Mouse (Mus musculus): ENCODE results near the gene Masp1.
A peak's percentile ranks its signal among the peaks of the same experiment; 100 is the strongest.

The Masp1 gene

GRCm38 (mm10) chr16:23520235-23520871, at the start of gene Masp1, which contains the start of gene Rtp4:
TSS of gene Masp1 (minus strand) at chr16:23520815.
TSS of gene Rtp4 (plus strand) at chr16:23520291.
- no peak for DNase-seq

GRCm38 (mm10) chr16:23568369-23568958, 47.8 kb upstream of the Masp1 start:
- no peak for DNase-seq

DNA sequence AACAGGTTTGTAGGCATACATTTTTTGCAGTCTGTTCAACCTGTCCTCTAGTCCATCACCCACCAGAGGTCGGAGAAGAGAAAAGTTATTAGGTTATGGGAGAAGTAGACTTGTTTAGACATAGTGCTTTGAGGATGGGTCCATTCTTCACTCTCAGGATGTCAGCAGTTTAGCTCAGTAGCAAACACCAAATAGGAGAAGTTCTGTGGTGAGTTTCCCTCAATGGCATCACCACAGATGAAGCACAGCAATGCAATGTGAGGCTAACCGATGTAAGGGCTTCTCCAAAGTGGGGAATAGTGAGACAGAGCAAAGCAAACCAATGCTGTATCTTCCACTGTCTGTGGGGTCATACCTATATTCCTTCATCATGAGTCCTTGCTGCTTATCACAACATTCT, 37.1 kb upstream of the Masp1 start:
- no peak for DNase-seq

DNA sequence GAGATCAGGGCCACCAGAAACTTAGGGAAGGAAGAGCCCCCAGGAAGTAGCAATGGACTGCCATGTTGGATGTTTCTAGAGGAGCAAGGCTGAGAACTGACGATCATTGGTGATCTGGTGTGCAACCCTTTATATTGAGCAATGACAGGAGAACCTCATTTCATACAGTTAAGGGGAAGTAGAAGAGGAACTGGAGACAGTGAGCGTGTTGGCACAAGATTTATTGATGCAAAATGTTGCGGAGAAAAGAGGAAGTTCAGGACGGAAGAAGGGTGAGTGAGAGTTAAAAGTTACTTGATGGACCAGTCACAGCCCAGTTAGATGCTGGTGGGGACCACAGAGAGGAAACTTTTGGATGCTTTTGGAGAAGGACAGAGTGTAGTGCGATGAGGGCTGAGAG, 36.6 kb upstream of the Masp1 start:
- DNase-seq = no peak

- no peak for DNase-seq
Observed at GRCm38 (mm10) chr16:23554673-23555072, 34.1 kb upstream of the Masp1 start.

DNA sequence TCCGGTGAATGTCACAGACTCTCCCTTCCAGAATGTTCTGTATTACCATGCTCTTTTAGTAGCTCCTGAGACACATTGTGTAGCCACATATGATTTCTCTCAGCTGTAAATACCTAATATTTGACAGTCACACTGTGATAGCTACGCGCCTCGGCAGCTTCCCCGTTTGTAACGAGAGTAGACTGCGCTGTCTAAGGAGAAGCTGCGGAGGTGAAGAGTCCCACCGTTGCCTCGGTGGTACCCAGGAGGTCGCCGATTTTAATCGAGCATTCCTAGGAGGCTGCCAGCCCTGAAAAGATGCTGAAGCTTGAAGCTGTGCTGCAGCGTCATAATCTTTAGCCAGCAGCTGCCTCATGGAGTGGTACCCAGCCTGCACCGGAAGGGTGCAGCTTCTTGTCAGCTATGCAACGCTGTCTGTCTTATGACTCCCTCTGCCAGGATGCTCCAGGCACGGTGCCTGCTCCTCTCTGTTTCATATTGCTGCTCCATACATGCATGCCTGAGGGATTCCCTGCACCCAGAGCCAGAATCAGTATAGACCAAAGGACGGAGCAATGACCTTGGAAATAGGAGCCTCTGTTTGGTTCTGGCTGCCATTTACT, 30.5 kb upstream of the Masp1 start:
- DNase-seq = no peak

GRCm38 (mm10) chr16:23550346-23550980, 29.8 kb upstream of the Masp1 start:
- DNase-seq = peak; percentile 32 to 37

GRCm38 (mm10) chr16:23547783-23548182, 27.2 kb upstream of the Masp1 start:
- DNase-seq = no peak

DNA sequence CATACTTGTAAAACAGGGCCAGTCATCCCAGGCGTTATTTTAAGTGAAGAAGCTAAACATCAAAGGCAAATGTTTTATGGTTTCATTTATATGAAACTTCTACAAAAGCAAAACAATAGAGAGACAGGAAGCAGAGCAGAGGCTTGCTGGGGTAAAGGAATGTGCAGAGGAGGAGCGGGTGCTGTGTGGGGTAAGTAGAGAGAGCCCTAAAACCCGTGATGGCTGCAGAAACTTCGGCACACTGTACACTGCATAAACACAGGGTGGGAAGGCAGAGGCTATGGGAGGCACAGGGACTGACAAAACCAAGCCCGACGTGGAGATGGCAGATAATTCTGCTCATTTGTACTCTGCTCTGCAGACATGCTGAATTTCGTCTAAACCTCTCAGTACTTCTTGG, 23.7 kb upstream of the Masp1 start:
- DNase-seq = no peak

DNA sequence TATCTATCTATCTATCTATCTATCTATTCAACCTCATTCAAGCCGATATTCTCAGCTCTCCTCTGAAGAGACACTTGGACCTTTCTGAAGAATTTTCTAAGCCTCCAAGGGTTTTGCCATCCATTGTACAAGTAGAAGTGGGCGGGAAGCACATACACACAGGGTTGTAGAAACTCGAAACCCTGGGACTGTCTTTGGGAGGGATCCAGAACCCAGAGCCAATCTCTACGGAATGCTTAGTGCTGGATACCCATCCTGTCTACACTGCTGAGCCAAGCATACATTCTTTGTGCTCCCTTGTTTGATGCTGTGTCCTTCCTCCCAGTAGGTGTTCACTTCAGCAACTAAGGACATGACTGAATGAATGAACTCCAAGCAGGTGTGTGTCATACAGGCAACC, 22.3 kb upstream of the Masp1 start:
- no peak for DNase-seq

DNA sequence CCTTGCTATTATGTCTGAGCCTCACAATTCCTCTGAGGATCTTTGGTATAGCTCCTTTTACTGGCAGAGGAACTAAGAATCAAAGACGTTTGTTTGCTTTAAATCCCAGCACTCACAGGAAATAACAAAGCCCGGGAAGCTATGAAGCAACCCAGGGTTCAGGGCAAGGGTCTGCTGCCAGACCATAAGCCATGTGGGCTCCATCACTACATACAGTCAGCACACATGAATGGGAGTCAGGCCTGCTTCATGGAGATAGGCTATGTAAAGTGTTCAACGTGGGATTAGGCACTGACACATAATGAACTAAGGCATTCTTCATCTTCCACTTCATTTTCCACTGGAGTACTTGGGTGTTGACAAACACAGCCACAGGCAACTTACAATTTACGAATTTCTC, 20.4 kb upstream of the Masp1 start:
- DNase-seq = no peak

GRCm38 (mm10) chr16:23533707-23534106, 13.1 kb upstream of the Masp1 start:
- DNase-seq = no peak

GRCm38 (mm10) chr16:23529186-23529585, 8.6 kb upstream of the Masp1 start:
- no peak for DNase-seq

DNA sequence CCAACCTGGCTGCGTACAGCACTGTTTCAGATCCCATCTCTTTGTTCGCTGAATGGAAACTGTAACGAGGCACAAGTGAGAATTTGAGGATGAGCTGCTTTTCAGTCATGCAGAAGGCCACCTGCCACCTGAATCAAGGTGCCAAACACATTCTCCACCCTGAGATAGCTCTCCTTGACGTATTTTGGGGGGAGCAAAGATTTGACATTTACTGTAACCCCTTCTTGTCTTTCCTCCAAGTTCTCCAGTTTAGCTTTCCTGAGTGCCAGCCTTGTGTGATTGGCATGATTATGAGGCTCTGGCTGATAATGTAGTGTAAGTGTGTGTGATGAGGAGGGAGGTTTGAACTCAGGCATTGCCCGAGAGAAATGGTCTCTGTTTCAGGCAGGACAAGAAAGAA, 1.5 kb upstream of the Masp1 start:
- DNase-seq = no peak

- DNase-seq = no peak
Observed at GRCm38 (mm10) chr16:23521092-23521491, 477 bp upstream of the Masp1 start.

GRCm38 (mm10) chr16:23519771-23520170, 844 bp downstream of the Masp1 start:
- DNase-seq = no peak

DNA sequence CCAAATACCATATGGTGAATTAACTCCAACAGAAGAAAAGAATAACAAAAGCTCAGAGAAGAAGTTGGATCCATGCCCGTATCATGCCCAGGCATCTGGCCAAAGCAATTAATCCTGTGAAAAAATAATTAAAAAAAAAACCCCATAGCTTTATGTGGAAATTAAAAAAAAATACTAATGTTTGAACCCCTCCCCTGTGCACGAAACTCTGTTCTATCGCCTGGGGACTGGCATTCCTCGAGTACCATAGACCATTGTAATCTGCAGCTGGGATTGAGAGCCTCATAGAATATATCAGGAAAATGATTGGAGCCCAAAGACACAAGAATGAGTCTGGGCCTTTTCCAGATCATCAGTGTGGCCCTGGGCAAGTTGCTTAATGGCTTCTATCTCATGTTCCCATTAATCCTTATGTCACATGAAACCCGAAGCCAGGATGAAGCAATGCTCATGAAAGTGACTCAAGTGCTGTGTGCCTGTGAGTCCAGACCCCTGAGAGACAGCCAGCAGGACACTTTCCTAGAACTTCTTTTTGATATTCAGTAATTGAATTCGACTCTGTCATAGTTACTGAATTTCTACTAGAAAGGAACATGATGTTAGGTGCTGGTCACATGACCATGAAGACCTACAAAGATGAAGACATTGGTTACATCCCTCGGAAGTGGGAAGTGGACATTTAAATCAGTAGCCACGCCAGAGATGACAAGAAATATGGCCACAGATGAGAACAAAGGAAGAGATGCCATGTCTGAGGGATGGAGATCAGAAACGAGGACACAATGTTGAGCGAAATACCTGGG, 1.8 kb downstream of the Masp1 start:
- no peak for DNase-seq

GRCm38 (mm10) chr16:23517754-23518566, 2.7 kb downstream of the Masp1 start:
- no peak for DNase-seq

DNA sequence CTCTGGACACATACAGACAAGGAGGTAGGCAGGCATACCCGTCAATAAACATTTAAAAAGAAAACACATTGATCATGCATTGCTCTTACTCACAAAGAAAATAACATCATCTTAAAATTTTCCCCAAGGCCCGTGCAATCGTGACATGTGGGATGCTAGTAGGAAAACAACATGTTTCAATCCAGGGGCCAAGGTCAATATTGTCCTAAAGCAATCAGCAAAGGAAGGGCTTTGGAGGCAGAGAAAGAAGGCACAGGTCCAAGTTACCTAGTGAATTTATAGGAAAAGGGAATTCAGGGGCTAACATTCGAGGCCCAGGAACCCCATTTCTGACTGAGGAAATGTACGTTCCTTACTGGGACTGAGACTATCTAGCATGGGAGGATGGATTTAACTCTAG, 3.4 kb downstream of the Masp1 start:
- DNase-seq = no peak

- DNase-seq = no peak
Observed at GRCm38 (mm10) chr16:23516606-23517005, 4.0 kb downstream of the Masp1 start.

DNA sequence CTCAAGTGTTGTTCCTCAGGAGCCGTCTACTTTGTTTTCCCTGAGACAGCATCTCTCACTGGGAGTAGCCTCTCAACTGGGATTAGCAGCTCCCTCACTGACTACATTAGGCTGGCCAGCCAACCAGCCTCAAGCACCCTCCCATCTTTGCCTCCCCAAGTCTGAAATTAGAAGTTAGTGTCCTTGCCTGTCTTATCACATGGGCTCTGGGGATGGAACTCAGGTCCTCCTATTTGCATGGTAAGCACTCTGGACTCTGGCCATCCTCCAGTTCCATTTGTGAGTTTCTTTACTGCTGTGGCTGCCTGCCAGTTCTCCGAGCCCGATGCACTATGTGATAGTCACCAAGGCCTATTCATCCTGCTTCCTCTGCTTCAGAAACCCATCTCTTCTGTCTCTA, 4.8 kb downstream of the Masp1 start:
- DNase-seq = no peak

- no peak for DNase-seq
Observed at GRCm38 (mm10) chr16:23513401-23513800, 7.2 kb downstream of the Masp1 start.

Data from thymus, postnatal 36 days (tissue).